Mouse (Mus musculus) myocyte (in vitro differentiated cells): ENCODE measurements around the gene Ccl17.

Experiments used
- E2F4 ChIP-seq: IDR thresholded peaks from one replicate; pipeline ENCODE4 v1.6.1; 2011; ENCODE audit warnings: mild to moderate bottlenecking, control low read depth, moderate library complexity; ENCODE audit not compliant: insufficient read depth
- MYOD1 ChIP-seq, 3 experiments: IDR thresholded peaks; one replicate each; pipeline ENCODE4 v1.6.1; 2011; ENCODE audit warnings: control low read depth in 2 of 3, low read depth in 2 of 3, mild to moderate bottlenecking in 2 of 3, moderate library complexity in 1 of 3; ENCODE audit not compliant: insufficient read length in 2 of 3, control insufficient read depth in 1 of 3
- POLR2A ChIP-seq: IDR thresholded peaks from one replicate; pipeline ENCODE4 v1.6.1; 2011; ENCODE audit warnings: low read depth, mild to moderate bottlenecking, control low read depth, moderate library complexity; ENCODE audit not compliant: insufficient read length
- SRF ChIP-seq: IDR thresholded peaks from one replicate; pipeline ENCODE4 v1.6.1; 2011; ENCODE audit warnings: low read depth; ENCODE audit not compliant: control insufficient read depth, insufficient read length
- TCF3 ChIP-seq: IDR thresholded peaks from one replicate; pipeline ENCODE4 v1.6.1; 2011; ENCODE audit warnings: low read depth, control low read depth; ENCODE audit not compliant: insufficient read length

DNA sequence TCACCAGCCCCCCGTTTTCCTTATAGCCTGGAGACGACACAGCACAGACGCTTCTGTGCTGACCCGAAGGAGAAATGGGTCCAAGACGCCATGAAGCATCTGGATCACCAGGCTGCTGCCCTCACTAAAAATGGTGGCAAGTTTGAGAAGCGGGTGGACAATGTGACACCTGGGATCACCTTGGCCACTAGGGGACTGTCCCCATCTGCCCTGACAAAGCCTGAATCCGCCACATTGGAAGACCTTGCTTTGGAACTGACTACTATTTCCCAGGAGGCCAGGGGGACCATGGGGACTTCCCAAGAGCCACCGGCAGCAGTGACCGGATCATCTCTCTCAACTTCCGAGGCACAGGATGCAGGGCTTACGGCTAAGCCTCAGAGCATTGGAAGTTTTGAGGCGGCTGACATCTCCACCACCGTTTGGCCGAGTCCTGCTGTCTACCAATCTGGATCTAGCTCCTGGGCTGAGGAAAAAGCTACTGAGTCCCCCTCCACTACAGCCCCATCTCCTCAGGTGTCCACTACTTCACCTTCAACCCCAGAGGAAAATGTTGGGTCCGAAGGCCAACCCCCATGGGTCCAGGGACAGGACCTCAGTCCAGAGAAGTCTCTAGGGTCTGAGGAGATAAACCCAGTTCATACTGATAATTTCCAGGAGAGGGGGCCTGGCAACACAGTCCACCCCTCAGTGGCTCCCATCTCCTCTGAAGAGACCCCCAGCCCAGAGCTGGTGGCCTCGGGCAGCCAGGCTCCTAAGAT lies 30.5 kb upstream of the Ccl17 start:
- TF ChIP-seq E2F4 = no peak
- no peak for TF ChIP-seq POLR2A
- TF ChIP-seq SRF = no peak
- no peak for TF ChIP-seq TCF3
- TF ChIP-seq MYOD1 (IDR thresholded peaks at IDR 0.05; ENCODE audit: control insufficient read depth in 1 of 3, insufficient read length in 2 of 3, low read depth in 2 of 3) = no peak
